Mouse (Mus musculus) forebrain, embryonic 13.5 days (tissue): ENCODE measurements around the gene Rem2. TPM values are rescaled to one million over a fixed set of nuclear protein-coding genes. Genes with fewer than 3 reads are reported as not detected.
A peak's percentile ranks its signal among the peaks of the same experiment; 100 is the strongest.

ENCODE experiments used
- ATAC-seq: fragments of 200-750 bp; cut with Nextera tagmentation; 2 replicates; pipeline ENCODE4 v1.8.0; 2017
- H3K27ac ChIP-seq: fragments of 300-500 bp; sonication (generic); 2 replicates; pipeline ENCODE4 v1.5.1; 2015; ENCODE audit warnings: inconsistent platforms, mild to moderate bottlenecking, moderate library complexity
- H3K27me3 ChIP-seq: fragments of 300-500 bp; sonication (generic); 2 replicates; pipeline ENCODE4 v1.6.1; 2015; ENCODE audit warnings: mild to moderate bottlenecking, inconsistent platforms
- H3K36me3 ChIP-seq: fragments of 300-500 bp; sonication (generic); 2 replicates; pipeline ENCODE4 v1.6.1; 2015; ENCODE audit warnings: mild to moderate bottlenecking, inconsistent platforms; ENCODE audit not compliant: poor library complexity, severe bottlenecking
- H3K4me1 ChIP-seq: fragments of 300-500 bp; sonication (generic); 2 replicates; pipeline ENCODE4 v1.6.1; 2015; ENCODE audit warnings: inconsistent platforms
- H3K4me2 ChIP-seq: fragments of 300-500 bp; sonication (generic); 2 replicates; pipeline ENCODE4 v1.6.1; 2015; ENCODE audit warnings: inconsistent platforms, mild to moderate bottlenecking, moderate library complexity
- H3K4me3 ChIP-seq: fragments of 300-500 bp; sonication (generic); 2 replicates; pipeline ENCODE4 v1.5.1; 2015; ENCODE audit warnings: mild to moderate bottlenecking, inconsistent platforms
- H3K9ac ChIP-seq: fragments of 300-500 bp; sonication (generic); 2 replicates; pipeline ENCODE4 v1.6.1; 2015; ENCODE audit warnings: mild to moderate bottlenecking, inconsistent platforms
- H3K9me3 ChIP-seq: fragments of 300-500 bp; sonication (generic); replicated peaks from 2 replicates; pipeline ENCODE4 v1.6.1; 2016; ENCODE audit warnings: inconsistent platforms
- WGBS: fragments of 180-500 bp; shearing (Covaris S2); methylation state at CpG from one replicate; pipeline ENCODE4 v1.1.7; 2015; 5-methylcytosine and 5-hydroxymethylcytosine counted together
- polyA plus RNA-seq: library from polyadenylated mRNA; unstranded; fragments of >200 nt; fragmentation: Nextera tagmentation; extraction: Ambion mirVana; gene quantifications from 2 replicates; pipeline ENCODE4 v1.2.1, GENCODE M21; 2015

The Rem2 gene
- polyA plus RNA-seq, 1 experiment from 2014 or later: 24.2 TPM

GRCm38 (mm10) chr14:54480673-54481072, 4.8 kb downstream of the Rem2 start:
- ATAC-seq: no peak
- Histone ChIP-seq H3K27ac (no peak overlapping the region), H3K4me3 (no peak overlapping the region), H3K9ac (no peak overlapping the region), H3K9me3 (no peaks in the 10 kb centered on the region), H3K4me2 (no peak overlapping the region), H3K36me3 (no peaks in the 10 kb centered on the region), H3K27me3 (peaks cover 43% of the 10 kb centered on the region), H3K4me1 (peaks cover 29% of the 10 kb centered on the region)
- WGBS: 75% methylated on average over 6 of the region's 6 CpGs

- no peak overlapping the region for H3K4me2 ChIP-seq
- no peak overlapping the region for H3K4me3 ChIP-seq
- H3K27me3 ChIP-seq: peaks cover 43% of the 10 kb centered on the region
- no peaks in the 10 kb centered on the region for H3K9me3 ChIP-seq
- no peaks in the 10 kb centered on the region for H3K36me3 ChIP-seq
- WGBS: 83% methylated on average over 8 of the region's 8 CpGs
- ATAC-seq: no peak
- no peak overlapping the region for H3K9ac ChIP-seq
- peaks cover 25% of the 10 kb centered on the region for H3K4me1 ChIP-seq
- no peak overlapping the region for H3K27ac ChIP-seq
These were observed 5.5 kb downstream of the Rem2 start for GRCm38 (mm10) chr14:54481402-54481801.

GRCm38 (mm10) chr14:54482498-54482897, 6.6 kb downstream of the Rem2 start:
- 38% methylated on average over 9 of the region's 9 CpGs for WGBS
- no peak overlapping the region for H3K4me3 ChIP-seq
- no peak overlapping the region for H3K27ac ChIP-seq
- peaks cover 14% of the 10 kb centered on the region for H3K4me1 ChIP-seq
- H3K9ac ChIP-seq: no peak overlapping the region
- H3K9me3 ChIP-seq: no peaks in the 10 kb centered on the region
- no peak for ATAC-seq
- peaks cover 40% of the 10 kb centered on the region for H3K27me3 ChIP-seq
- no peak overlapping the region for H3K4me2 ChIP-seq
- H3K36me3 ChIP-seq: no peaks in the 10 kb centered on the region

GRCm38 (mm10) chr14:54485899-54486298, 10.0 kb downstream of the Rem2 start:
- H3K4me1 ChIP-seq: no peaks in the 10 kb centered on the region
- peaks cover 6% of the 10 kb centered on the region for H3K27me3 ChIP-seq
- no peaks in the 10 kb centered on the region for H3K9me3 ChIP-seq
- no peaks in the 10 kb centered on the region for H3K36me3 ChIP-seq
- H3K4me3 ChIP-seq: no peak overlapping the region
- no peak overlapping the region for H3K27ac ChIP-seq
- WGBS: 88% methylated on average over 7 of the region's 7 CpGs
- no peak for ATAC-seq
- H3K9ac ChIP-seq: no peak overlapping the region
- H3K4me2 ChIP-seq: no peak overlapping the region

GRCm38 (mm10) chr14:54487732-54488131, 11.8 kb downstream of the Rem2 start:
- Histone ChIP-seq H3K27me3 (no peaks in the 10 kb centered on the region), H3K4me1 (no peaks in the 10 kb centered on the region), H3K4me2 (no peak overlapping the region), H3K9ac (no peak overlapping the region), H3K27ac (no peak overlapping the region), H3K4me3 (no peak overlapping the region), H3K36me3 (no peaks in the 10 kb centered on the region), H3K9me3 (no peaks in the 10 kb centered on the region)
- 75% methylated on average over 2 of the region's 2 CpGs for WGBS
- ATAC-seq: no peak

- H3K4me1 ChIP-seq: no peaks in the 10 kb centered on the region
- no peak overlapping the region for H3K9ac ChIP-seq
These were observed 12.4 kb downstream of the Rem2 start for GRCm38 (mm10) chr14:54488350-54488749.

GRCm38 (mm10) chr14:54492345-54493131, 16.6 kb downstream of the Rem2 start:
- WGBS: 68% methylated on average over 18 of the region's 18 CpGs
- Histone ChIP-seq H3K36me3 (no peaks in the 10 kb centered on the region), H3K4me3 (no peak overlapping the region), H3K27ac (no peak overlapping the region), H3K9me3 (no peaks in the 10 kb centered on the region), H3K4me2 (no peak overlapping the region), H3K9ac (no peak overlapping the region), H3K27me3 (no peaks in the 10 kb centered on the region), H3K4me1 (no peaks in the 10 kb centered on the region)
- 0 out of 2 replicates have a peak, but pooled peaks have one; percentile 41 for ATAC-seq

More at GRCm38 (mm10) chr14:54488350-54488749, 12.4 kb downstream of the Rem2 start:
- Histone ChIP-seq H3K9me3 (no peaks in the 10 kb centered on the region), H3K4me3 (no peak overlapping the region), H3K4me2 (no peak overlapping the region), H3K36me3 (no peaks in the 10 kb centered on the region), H3K27me3 (no peaks in the 10 kb centered on the region), H3K27ac (no peak overlapping the region)
- no peak for ATAC-seq

- ATAC-seq: no peak
- 95% methylated on average over 5 of the region's 5 CpGs for WGBS
- no peak overlapping the region for H3K9ac ChIP-seq
These were observed 17.3 kb downstream of the Rem2 start for GRCm38 (mm10) chr14:54493236-54493635.

GRCm38 (mm10) chr14:54494234-54494633, 18.3 kb downstream of the Rem2 start:
- Histone ChIP-seq H3K9me3 (no peaks in the 10 kb centered on the region), H3K27me3 (no peaks in the 10 kb centered on the region), H3K4me3 (no peak overlapping the region), H3K36me3 (no peaks in the 10 kb centered on the region), H3K4me2 (no peak overlapping the region), H3K4me1 (no peaks in the 10 kb centered on the region), H3K27ac (no peak overlapping the region), H3K9ac (no peak overlapping the region)
- WGBS: 5% methylated on average over 3 of the region's 3 CpGs
- peak; percentile 58; the same call in 1 of the 2 replicates for ATAC-seq

More at GRCm38 (mm10) chr14:54493236-54493635, 17.3 kb downstream of the Rem2 start:
- no peaks in the 10 kb centered on the region for H3K36me3 ChIP-seq
- no peak overlapping the region for H3K4me2 ChIP-seq
- H3K4me1 ChIP-seq: no peaks in the 10 kb centered on the region
- no peaks in the 10 kb centered on the region for H3K27me3 ChIP-seq
- H3K27ac ChIP-seq: no peak overlapping the region
- H3K4me3 ChIP-seq: no peak overlapping the region
- H3K9me3 ChIP-seq: no peaks in the 10 kb centered on the region

- Histone ChIP-seq H3K4me2 (no peak overlapping the region), H3K27me3 (no peaks in the 10 kb centered on the region), H3K4me3 (no peak overlapping the region), H3K9ac (no peak overlapping the region), H3K36me3 (no peaks in the 10 kb centered on the region), H3K4me1 (no peaks in the 10 kb centered on the region), H3K27ac (no peak overlapping the region), H3K9me3 (no peaks in the 10 kb centered on the region; the same call in 1 of the 2 replicates)
- WGBS: 89% methylated on average over 14 of the region's 14 CpGs
- no peak for ATAC-seq
These were observed 20.8 kb downstream of the Rem2 start for GRCm38 (mm10) chr14:54496706-54497105.

- no peak overlapping the region for H3K9ac ChIP-seq
- no peaks in the 10 kb centered on the region for H3K4me1 ChIP-seq
- H3K36me3 ChIP-seq: no peaks in the 10 kb centered on the region
- H3K27me3 ChIP-seq: no peaks in the 10 kb centered on the region
- no peak overlapping the region for H3K27ac ChIP-seq
- 79% methylated on average over 2 of the region's 2 CpGs for WGBS
- no peak for ATAC-seq
- no peak overlapping the region for H3K4me3 ChIP-seq
- H3K9me3 ChIP-seq: peaks cover 2% of the 10 kb centered on the region; the same call in 1 of the 2 replicates
- no peak overlapping the region for H3K4me2 ChIP-seq
These were observed 23.4 kb downstream of the Rem2 start for GRCm38 (mm10) chr14:54499330-54499729.

- no peak for ATAC-seq
- Histone ChIP-seq H3K36me3 (peaks cover 7% of the 10 kb centered on the region; the same call in 1 of the 2 replicates), H3K9ac (no peak overlapping the region), H3K4me1 (no peaks in the 10 kb centered on the region), H3K4me3 (no peak overlapping the region), H3K4me2 (no peak overlapping the region), H3K27ac (no peak overlapping the region), H3K27me3 (no peaks in the 10 kb centered on the region), H3K9me3 (peaks cover 5% of the 10 kb centered on the region; the same call in 1 of the 2 replicates)
- WGBS: 73% methylated on average over 2 of the region's 2 CpGs
These were observed 25.5 kb downstream of the Rem2 start for GRCm38 (mm10) chr14:54501365-54501764.
